Mouse (Mus musculus) forebrain, postnatal 0 days (tissue): ENCODE measurements around the gene Cobll1. TPM values are rescaled to one million over a fixed set of nuclear protein-coding genes. Genes with fewer than 3 reads are reported as not detected.

Source experiments
- ATAC-seq: fragments of 200-750 bp; cut with Nextera tagmentation; 2 replicates; pipeline ENCODE4 v1.8.0; 2017; ENCODE audit warnings: mild to moderate bottlenecking, moderate library complexity
- DNase-seq: peaks from one replicate; pipeline ENCODE4 v3.0.0-alpha.2; 2015
- H3K27ac ChIP-seq: fragments of 300-500 bp; sonication (generic); 2 replicates; pipeline ENCODE4 v1.5.1; 2014; ENCODE audit warnings: low read depth, mild to moderate bottlenecking, antibody characterized with exemption, low read length, moderate library complexity, mixed read lengths
- H3K27me3 ChIP-seq: fragments of 300-500 bp; sonication (generic); 2 replicates; pipeline ENCODE4 v1.6.1; 2014; ENCODE audit warnings: mild to moderate bottlenecking, low read length, mixed read lengths; ENCODE audit not compliant: insufficient read depth
- H3K36me3 ChIP-seq: fragments of 300-500 bp; sonication (generic); 2 replicates; pipeline ENCODE4 v1.6.1; 2014; ENCODE audit warnings: mild to moderate bottlenecking, moderate library complexity; ENCODE audit not compliant: insufficient read depth
- H3K4me1 ChIP-seq: fragments of 300-500 bp; sonication (generic); 2 replicates; pipeline ENCODE4 v1.6.1; 2014; ENCODE audit warnings: antibody characterized with exemption; ENCODE audit not compliant: insufficient read depth
- H3K4me2 ChIP-seq: fragments of 300-500 bp; sonication (generic); 2 replicates; pipeline ENCODE4 v1.6.1; 2014; ENCODE audit warnings: low read depth, mild to moderate bottlenecking, moderate library complexity
- H3K4me3 ChIP-seq: fragments of 300-500 bp; sonication (generic); 2 replicates; pipeline ENCODE4 v1.5.1; 2014; ENCODE audit warnings: low read depth, low read length, mixed read lengths
- H3K9ac ChIP-seq: fragments of 300-500 bp; sonication (generic); 2 replicates; pipeline ENCODE4 v1.6.1; 2014; ENCODE audit warnings: mild to moderate bottlenecking
- H3K9me3 ChIP-seq: fragments of 300-500 bp; sonication (generic); 2 replicates; pipeline ENCODE4 v1.6.1; 2016; ENCODE audit warnings: low read length
- CTCF ChIP-seq: sonication (generic); IDR thresholded peaks from 2 replicates; pipeline ENCODE4 v1.5.1; 2016; ENCODE audit warnings: antibody characterized with exemption, control low read depth, low read depth
- WGBS: fragments of 180-500 bp; shearing (Covaris S2); extraction: QIAGEN DNeasy Blood & Tissue Kit; methylation state at CpG from one replicate; pipeline ENCODE4 v1.1.7; 2014; 5-methylcytosine and 5-hydroxymethylcytosine counted together
- polyA plus RNA-seq: library from polyadenylated mRNA; unstranded; fragments of >200 nt; fragmentation: Nextera tagmentation; extraction: Ambion mirVana; gene quantifications from 2 replicates; pipeline ENCODE4 v1.2.1, GENCODE M21; 2015
- total RNA-seq: library from RNA; depleted of rRNA; stranded (reverse); fragments of >200 nt; gene quantifications from 2 replicates; pipeline ENCODE4 v1.2.3, GENCODE M21; 2014

The Cobll1 gene
- total and polyA plus RNA-seq, 2 experiments from 2014 or later: 3.2 to 3.6 TPM

DNA sequence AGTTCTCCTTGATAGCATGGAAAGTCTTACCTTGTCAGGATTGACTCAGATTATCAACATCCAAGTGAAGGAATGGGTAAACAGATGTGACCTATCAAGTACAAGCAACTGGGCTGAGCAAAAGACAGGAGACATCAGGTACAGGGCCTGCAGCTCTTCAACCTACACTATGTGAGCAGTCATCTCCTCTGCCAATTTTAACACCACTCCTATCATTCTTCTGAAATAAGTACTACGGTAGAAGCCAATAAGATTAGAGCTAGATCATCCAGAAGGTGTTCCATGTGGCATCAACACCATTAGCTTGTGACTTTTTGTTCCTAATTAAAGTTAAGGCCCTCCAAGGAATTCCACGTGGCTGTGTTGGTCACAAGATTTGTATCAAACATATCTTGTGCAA is 121.3 kb downstream of the Cobll1 start:
- ATAC-seq (no peak), DNase-seq (no peak)
- no peak overlapping the region for H3K4me2 ChIP-seq
- H3K9ac ChIP-seq: no peak overlapping the region
- H3K27me3 ChIP-seq: no peaks in the 10 kb centered on the region
- H3K36me3 ChIP-seq: no peaks in the 10 kb centered on the region
- H3K9me3 ChIP-seq: no peaks in the 10 kb centered on the region
- WGBS: 90% methylated on average over 2 of the region's 2 CpGs
- no peak for TF ChIP-seq CTCF
- no peak overlapping the region for H3K4me3 ChIP-seq
- H3K27ac ChIP-seq: no peak overlapping the region
- no peaks in the 10 kb centered on the region for H3K4me1 ChIP-seq

DNA sequence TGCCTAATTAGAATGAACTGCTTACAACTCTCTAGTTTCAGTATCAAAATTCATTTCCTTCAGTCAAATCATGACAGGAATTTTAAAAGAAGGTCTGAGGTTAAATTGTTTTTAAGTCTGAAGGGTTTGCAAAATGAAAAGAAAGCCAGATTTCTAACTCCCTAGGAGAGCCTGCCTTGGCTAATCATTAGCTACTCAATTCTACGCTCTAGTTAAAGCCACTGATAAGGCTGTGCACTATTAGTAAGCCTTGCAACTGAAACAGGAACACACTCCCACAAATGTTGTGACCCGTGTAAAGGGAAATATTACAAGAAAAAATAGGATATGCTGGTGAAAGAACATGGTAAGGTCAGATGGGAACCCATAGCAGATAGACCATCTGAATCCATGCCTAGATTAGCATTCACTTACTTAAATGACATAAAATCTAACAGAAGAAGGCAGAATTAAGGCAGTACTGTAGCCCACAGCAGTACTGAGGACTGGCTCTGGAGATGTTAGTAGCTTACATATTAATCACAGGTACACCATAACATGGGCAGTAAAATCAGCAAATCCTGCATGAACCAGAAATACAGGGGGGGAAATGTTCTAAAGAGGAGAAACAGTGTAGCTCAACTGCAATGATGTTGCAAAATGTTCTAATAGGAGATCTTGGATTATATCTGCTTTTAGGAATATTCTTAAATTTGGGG is 122.6 kb downstream of the Cobll1 start:
- no peak overlapping the region for H3K4me3 ChIP-seq
- no peak overlapping the region for H3K27ac ChIP-seq
- TF ChIP-seq CTCF: no peak
- no peak overlapping the region for H3K9ac ChIP-seq
- H3K9me3 ChIP-seq: no peaks in the 10 kb centered on the region
- no peaks in the 10 kb centered on the region for H3K27me3 ChIP-seq
- H3K36me3 ChIP-seq: no peaks in the 10 kb centered on the region
- WGBS: 88% methylated on average over 2 of the region's 2 CpGs
- DNase-seq (no peak), ATAC-seq (no peak)
- no peaks in the 10 kb centered on the region for H3K4me1 ChIP-seq
- H3K4me2 ChIP-seq: no peak overlapping the region

GRCm38 (mm10) chr2:65113191-65113590 is 126.0 kb downstream of the Cobll1 start:
- DNase-seq (no peak), ATAC-seq (no peak)
- H3K4me3 ChIP-seq: no peak overlapping the region
- no peak overlapping the region for H3K4me2 ChIP-seq
- H3K36me3 ChIP-seq: no peaks in the 10 kb centered on the region
- 83% methylated on average over 4 of the region's 4 CpGs for WGBS
- H3K4me1 ChIP-seq: no peaks in the 10 kb centered on the region
- H3K27ac ChIP-seq: no peak overlapping the region
- no peaks in the 10 kb centered on the region for H3K27me3 ChIP-seq
- no peak for TF ChIP-seq CTCF
- H3K9me3 ChIP-seq: no peaks in the 10 kb centered on the region
- no peak overlapping the region for H3K9ac ChIP-seq

GRCm38 (mm10) chr2:65104569-65104968 is 134.6 kb downstream of the Cobll1 start:
- H3K9me3 ChIP-seq: no peaks in the 10 kb centered on the region
- ATAC-seq (no peak), DNase-seq (no peak)
- no peaks in the 10 kb centered on the region for H3K4me1 ChIP-seq
- H3K27me3 ChIP-seq: no peaks in the 10 kb centered on the region
- 84% methylated on average over 6 of the region's 6 CpGs for WGBS
- H3K4me3 ChIP-seq: no peak overlapping the region
- H3K4me2 ChIP-seq: no peak overlapping the region
- no peak overlapping the region for H3K27ac ChIP-seq
- no peak for TF ChIP-seq CTCF
- H3K9ac ChIP-seq: no peak overlapping the region
- no peaks in the 10 kb centered on the region for H3K36me3 ChIP-seq

GRCm38 (mm10) chr2:65103801-65104200 is 135.4 kb downstream of the Cobll1 start:
- H3K4me1 ChIP-seq: no peaks in the 10 kb centered on the region
- no peak overlapping the region for H3K4me3 ChIP-seq
- no peak overlapping the region for H3K9ac ChIP-seq
- ATAC-seq: no peak
- H3K9me3 ChIP-seq: no peaks in the 10 kb centered on the region
- H3K4me2 ChIP-seq: no peak overlapping the region
- DNase-seq: no peak
- H3K36me3 ChIP-seq: no peaks in the 10 kb centered on the region
- no peak overlapping the region for H3K27ac ChIP-seq
- 75% methylated on average over 2 of the region's 3 CpGs for WGBS
- no peaks in the 10 kb centered on the region for H3K27me3 ChIP-seq
- TF ChIP-seq CTCF: no peak

GRCm38 (mm10) chr2:65101388-65101787 is 137.8 kb downstream of the Cobll1 start:
- 87% methylated on average over 2 of the region's 2 CpGs for WGBS
- H3K4me1 ChIP-seq: no peaks in the 10 kb centered on the region
- no peak overlapping the region for H3K9ac ChIP-seq
- H3K27me3 ChIP-seq: no peaks in the 10 kb centered on the region
- DNase-seq (no peak), ATAC-seq (no peak)
- H3K9me3 ChIP-seq: no peaks in the 10 kb centered on the region
- H3K4me3 ChIP-seq: no peak overlapping the region
- no peak for TF ChIP-seq CTCF
- H3K4me2 ChIP-seq: no peak overlapping the region
- no peaks in the 10 kb centered on the region for H3K36me3 ChIP-seq
- no peak overlapping the region for H3K27ac ChIP-seq

DNA sequence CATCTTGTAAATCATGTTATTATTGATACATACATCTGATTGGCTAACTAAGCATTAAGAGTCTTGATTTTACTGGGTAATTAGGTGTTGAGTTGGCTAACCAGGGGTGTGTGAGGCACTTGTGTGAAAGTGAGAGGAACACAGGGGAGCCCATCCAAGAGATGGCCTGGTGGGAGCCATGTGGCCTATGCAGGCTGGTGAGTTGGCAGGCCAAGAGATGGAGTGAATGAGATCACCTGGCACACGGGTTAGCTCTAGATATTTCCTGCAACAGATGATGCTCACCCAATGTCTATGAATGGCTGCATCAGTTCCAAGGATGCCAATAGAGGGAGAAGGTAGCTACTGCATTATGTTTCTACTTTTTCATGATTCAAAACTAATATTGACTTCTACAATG is 139.2 kb downstream of the Cobll1 start:
- WGBS: 81% methylated on average over 1 of the region's 1 CpGs
- no peak overlapping the region for H3K4me3 ChIP-seq
- H3K27me3 ChIP-seq: no peaks in the 10 kb centered on the region
- H3K9me3 ChIP-seq: no peaks in the 10 kb centered on the region
- no peak for TF ChIP-seq CTCF
- no peak overlapping the region for H3K4me2 ChIP-seq
- no peaks in the 10 kb centered on the region for H3K36me3 ChIP-seq
- DNase-seq (no peak), ATAC-seq (no peak)
- no peaks in the 10 kb centered on the region for H3K4me1 ChIP-seq
- H3K27ac ChIP-seq: no peak overlapping the region
- H3K9ac ChIP-seq: no peak overlapping the region
